Mouse (Mus musculus): ENCODE measurements around the gene Sumf1.

The Sumf1 gene

GRCm38 (mm10) chr6:108098846-108099217 lies 86.5 kb downstream of the Sumf1 start:
- DNase-seq (ENCODE audit: low read depth in 1 of 2, low spot score in 2 of 2): no peak

- peak; percentile 39 to 53 for DNase-seq (ENCODE audit: low read depth in 1 of 2, low spot score in 2 of 2)
These were observed 87.1 kb downstream of the Sumf1 start for GRCm38 (mm10) chr6:108098171-108098845.

- DNase-seq (ENCODE audit: low read depth in 1 of 2, low spot score in 2 of 2): no peak
These were observed 89.9 kb downstream of the Sumf1 start for GRCm38 (mm10) chr6:108095445-108095844.

GRCm38 (mm10) chr6:108093449-108093848 lies 91.9 kb downstream of the Sumf1 start:
- no peak for DNase-seq (ENCODE audit: low read depth in 1 of 2, low spot score in 2 of 2)

- no peak for DNase-seq (ENCODE audit: low read depth in 1 of 2, low spot score in 2 of 2)
These were observed 92.7 kb downstream of the Sumf1 start for GRCm38 (mm10) chr6:108092646-108093045.

GRCm38 (mm10) chr6:108091296-108091695 lies 94.1 kb downstream of the Sumf1 start:
- DNase-seq (ENCODE audit: low read depth in 1 of 2, low spot score in 2 of 2): no peak

GRCm38 (mm10) chr6:108075857-108076256 lies 109.5 kb downstream of the Sumf1 start:
- no peak for DNase-seq (ENCODE audit: low read depth in 1 of 2, low spot score in 2 of 2)

GRCm38 (mm10) chr6:108074624-108075023 lies 110.8 kb downstream of the Sumf1 start:
- no peak for DNase-seq (ENCODE audit: low read depth in 1 of 2, low spot score in 2 of 2)

- no peak for DNase-seq (ENCODE audit: low read depth in 1 of 2, low spot score in 2 of 2)
These were observed 111.5 kb downstream of the Sumf1 start for GRCm38 (mm10) chr6:108073931-108074330.

- no peak for DNase-seq (ENCODE audit: low read depth in 1 of 2, low spot score in 2 of 2)
These were observed 112.3 kb downstream of the Sumf1 start for GRCm38 (mm10) chr6:108073071-108073470.

- DNase-seq (ENCODE audit: low read depth in 1 of 2, low spot score in 2 of 2): no peak
These were observed 114.4 kb downstream of the Sumf1 start for GRCm38 (mm10) chr6:108070947-108071346.

GRCm38 (mm10) chr6:108065583-108065982 lies 119.8 kb downstream of the Sumf1 start:
- peak in 1 of 2 experiments; percentile 23 for DNase-seq (ENCODE audit: low read depth in 1 of 2, low spot score in 2 of 2)

- DNase-seq (ENCODE audit: low read depth in 1 of 2, low spot score in 2 of 2): peak; percentile 91 to 97
These were observed 120.4 kb downstream of the Sumf1 start, which contains the start of gene Setmar for GRCm38 (mm10) chr6:108064918-108065526. TSS of gene Setmar (plus strand) at chr6:108065045.

- DNase-seq (ENCODE audit: low read depth in 1 of 2, low spot score in 2 of 2): no peak
These were observed 124.3 kb downstream of the Sumf1 start for GRCm38 (mm10) chr6:108061121-108061520.

- DNase-seq (ENCODE audit: low read depth in 1 of 2, low spot score in 2 of 2): no peak
These were observed 127.3 kb downstream of the Sumf1 start for GRCm38 (mm10) chr6:108058066-108058465.

GRCm38 (mm10) chr6:108057353-108057752 lies 128.0 kb downstream of the Sumf1 start:
- DNase-seq (ENCODE audit: low read depth in 1 of 2, low spot score in 2 of 2): no peak

All from monocyte, adult 2 months (primary cell).